Mouse (Mus musculus): Measurements from ENCODE around the gene Rps15a. TPM values are rescaled to one million over a fixed set of nuclear protein-coding genes. Genes with fewer than 3 reads are reported as not detected.

The Rps15a gene
- 1,000 to 10,000 TPM in 1 of 2 experiments, 100 to 1,000 TPM in 1; 684 to 1,102 TPM for polyA plus RNA-seq (2017; shearing (Covaris generic))

GRCm38 (mm10) chr7:118115877-118116568 is at the start of gene Rps15a:
Gene Rps15a, minus strand, starts transcription at chr7:118116188.

DNA sequence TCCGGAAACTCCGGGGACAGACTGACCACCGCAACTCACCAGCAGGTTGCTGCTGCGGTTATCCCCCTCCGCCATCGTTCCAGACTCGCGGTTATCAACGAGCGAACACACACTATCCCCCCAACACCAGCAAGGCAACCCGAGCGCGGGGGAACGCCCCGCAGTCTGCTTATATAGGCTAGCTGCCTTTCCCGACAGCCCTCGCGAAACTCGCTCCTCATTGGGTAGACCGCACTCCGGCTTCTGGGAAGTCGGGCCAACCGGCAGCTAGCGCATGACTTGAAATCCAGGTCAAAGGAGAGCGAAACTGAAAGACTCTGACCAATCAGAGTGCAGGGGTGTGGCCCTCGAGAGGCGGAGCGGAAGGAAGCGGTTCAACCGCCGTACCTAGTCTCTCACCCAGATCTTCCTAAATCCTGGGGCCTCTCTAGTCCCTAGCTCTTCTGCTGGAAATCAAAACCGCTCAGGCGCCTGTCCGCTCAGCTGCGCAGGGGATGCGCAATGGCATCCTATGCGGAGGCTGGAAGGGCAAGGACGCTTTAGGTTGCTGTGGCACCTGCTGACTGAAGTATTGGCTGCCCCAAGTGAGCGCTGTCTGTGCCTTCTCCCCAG is 13.5 kb upstream of the Rps15a start, which contains the start of gene Arl6ip1:
Gene Arl6ip1, minus strand, starts transcription at position 233 of the 612 bp plus-strand sequence.

Other genes with a start within 250 kb of the Rps15a start
- 100 to 1,000 TPM; 484 to 679 TPM for gene Arl6ip1, start 13.5 kb upstream of the Rps15a start, polyA plus RNA-seq (2017; shearing (Covaris generic))
- gene Smg1, start 127.5 kb upstream of the Rps15a start, polyA plus RNA-seq (2017; shearing (Covaris generic)) = 10 to 100 TPM; 31.7 to 35.8 TPM

Data from activated CD4-positive, CD25-positive, alpha-beta regulatory T cell (primary cell).